Mouse (Mus musculus) liver, embryonic 11.5 days (tissue): Measurements from ENCODE around the gene Vtn. TPM values are rescaled to one million over a fixed set of nuclear protein-coding genes. Genes with fewer than 3 reads are reported as not detected.

ENCODE experiments used
- ATAC-seq: fragments of 200-750 bp; cut with Nextera tagmentation; replicated peaks from 2 replicates; pipeline ENCODE4 v1.8.0; 2017; ENCODE audit warnings: moderate number of reproducible peaks, mild to moderate bottlenecking, moderate TSS enrichment, moderate library complexity; ENCODE audit not compliant: low FRiP score
- DNase-seq: peaks from one replicate; pipeline ENCODE4 v3.0.0-alpha.2; 2017; ENCODE audit warnings: low spot score
- H3K27ac ChIP-seq: fragments of 300-500 bp; sonication (generic); 2 replicates; pipeline ENCODE4 v1.5.1; 2014; ENCODE audit warnings: mild to moderate bottlenecking, low read depth, low read length, control low read depth
- H3K27me3 ChIP-seq: fragments of 300-500 bp; sonication (generic); replicated peaks from 2 replicates; pipeline ENCODE4 v1.6.1; 2014; ENCODE audit warnings: low read length, mixed read lengths; ENCODE audit not compliant: control insufficient read depth, insufficient read depth
- H3K36me3 ChIP-seq: fragments of 300-500 bp; sonication (generic); 2 replicates; pipeline ENCODE4 v1.6.1; 2014; ENCODE audit warnings: mild to moderate bottlenecking, low read length, moderate library complexity, mixed read lengths; ENCODE audit not compliant: control insufficient read depth, insufficient read depth
- H3K4me1 ChIP-seq: fragments of 300-500 bp; sonication (generic); replicated peaks from 2 replicates; pipeline ENCODE4 v1.6.1; 2014; ENCODE audit warnings: low read length, mixed read lengths; ENCODE audit not compliant: control insufficient read depth, insufficient read depth
- H3K4me2 ChIP-seq: fragments of 300-500 bp; sonication (generic); 2 replicates; pipeline ENCODE4 v1.6.1; 2014; ENCODE audit warnings: mild to moderate bottlenecking, control low read depth, moderate library complexity
- H3K4me3 ChIP-seq: fragments of 300-500 bp; sonication (generic); 2 replicates; pipeline ENCODE4 v1.5.1; 2014; ENCODE audit warnings: low read depth, low read length, control low read depth
- H3K9ac ChIP-seq: fragments of 300-500 bp; sonication (generic); 2 replicates; pipeline ENCODE4 v1.6.1; 2014; ENCODE audit warnings: low read depth, low read length, control low read depth
- H3K9me3 ChIP-seq: fragments of 300-500 bp; sonication (generic); 2 replicates; pipeline ENCODE4 v1.6.1; 2016; ENCODE audit warnings: low read length, inconsistent platforms, mixed read lengths; ENCODE audit not compliant: control insufficient read depth
- WGBS: fragments of 180-500 bp; shearing (Covaris S2); extraction: QIAGEN DNeasy Blood & Tissue Kit; methylation state at CpG from one replicate; pipeline ENCODE4 v1.1.7; 2014; 5-methylcytosine and 5-hydroxymethylcytosine counted together
- polyA plus RNA-seq: library from polyadenylated mRNA; unstranded; fragments of >200 nt; fragmentation: Nextera tagmentation; extraction: Ambion mirVana; gene quantifications from 2 replicates; pipeline ENCODE4 v1.2.1, GENCODE M21; 2014

Gene Vtn
- polyA plus RNA-seq, 1 experiment from 2014 or later = 220 TPM

DNA sequence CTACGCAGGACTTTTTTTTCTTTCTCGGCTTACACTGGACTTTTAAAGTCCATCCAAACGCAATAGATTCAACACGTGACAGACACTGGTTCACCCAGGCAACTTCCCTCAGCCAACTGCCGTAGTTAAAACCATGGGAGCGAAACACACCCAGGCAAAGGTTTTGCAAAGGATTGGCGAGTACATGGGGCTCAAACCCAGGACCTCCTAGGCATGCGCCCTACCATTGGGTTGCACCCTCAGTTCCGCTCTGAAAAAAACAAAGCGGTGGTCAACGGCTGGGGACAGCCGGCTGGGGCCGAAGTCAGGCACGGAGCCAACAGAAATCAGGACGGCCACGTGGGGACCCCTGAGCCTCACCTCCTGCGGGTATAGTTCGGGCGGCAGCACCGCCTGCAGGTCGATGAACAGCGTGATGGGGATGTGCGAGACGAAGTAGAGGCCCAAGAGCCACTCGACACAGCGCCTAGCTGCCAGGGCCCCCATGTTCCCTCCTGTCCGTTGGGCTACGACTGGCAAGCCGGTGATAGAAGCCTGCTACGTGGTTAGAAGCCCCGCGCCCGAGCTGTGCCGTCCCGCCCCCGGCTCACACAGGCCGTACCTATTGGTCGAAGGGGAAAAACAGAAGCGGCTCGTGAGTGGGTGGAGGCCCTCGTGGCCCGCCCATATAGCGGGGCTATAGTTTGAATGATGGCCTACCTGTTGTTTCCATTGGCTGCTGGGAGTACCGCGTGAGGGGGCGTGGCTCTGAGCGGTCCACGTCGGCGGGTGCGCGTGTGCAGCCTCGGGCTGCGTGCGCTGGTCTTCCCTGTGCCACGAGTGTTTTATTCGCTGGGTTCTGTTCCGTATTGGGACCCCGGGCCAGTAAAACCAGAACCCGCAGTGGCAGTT lies 51.5 kb downstream of the Vtn start, which contains the start of gene Tmem97:
Gene Tmem97 (minus strand): TSS at position 610 of the 891 bp plus-strand sequence.
- peak within 1 kb of the TSS; percentile 85 for H3K27ac ChIP-seq
- peak within 1 kb of the TSS; percentile 76 for H3K9ac ChIP-seq
- DNase-seq (peak; percentile 92), ATAC-seq (peak; percentile 100)
- H3K36me3 ChIP-seq = no peaks in the 10 kb centered on the region
- under 1% methylated on average over 60 of the region's 60 CpGs for whole genome bisulfite sequencing
- H3K4me3 ChIP-seq = peak within 1 kb of the TSS; percentile 76
- no peaks in the 10 kb centered on the region for H3K27me3 ChIP-seq
- peak within 1 kb of the TSS; percentile 81 for H3K4me2 ChIP-seq
- H3K4me1 ChIP-seq = peaks cover 16% of the 10 kb centered on the region
- H3K9me3 ChIP-seq = no peaks in the 10 kb centered on the region

DNA sequence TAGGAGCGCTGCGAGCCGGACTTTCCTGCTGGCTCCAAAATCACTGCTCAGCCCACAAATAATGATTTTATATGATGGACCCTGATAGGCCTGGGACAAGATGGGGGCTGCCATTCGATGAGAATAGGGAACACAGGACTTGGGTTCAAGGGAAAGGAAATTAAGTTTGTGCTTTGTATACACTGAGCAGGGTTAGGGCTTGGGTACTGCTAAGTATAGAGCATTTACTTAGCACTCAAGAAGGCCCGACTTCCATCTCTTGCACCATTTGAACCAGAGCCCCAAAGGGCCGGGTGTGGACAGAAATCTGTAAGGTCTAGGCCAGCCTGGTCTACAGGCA lies 52.1 kb downstream of the Vtn start:
- 33% methylated on average over 6 of the region's 6 CpGs for WGBS
- Histone ChIP-seq H3K9ac (peak overlapping the region; percentile 56), H3K4me1 (peaks cover 21% of the 10 kb centered on the region), H3K27me3 (no peaks in the 10 kb centered on the region), H3K27ac (0 out of 2 replicates have a peak overlapping the region, but pooled peaks have one; percentile 2), H3K9me3 (no peaks in the 10 kb centered on the region), H3K4me3 (peak overlapping the region; percentile 76), H3K36me3 (no peaks in the 10 kb centered on the region), H3K4me2 (peak overlapping the region; percentile 81)
- no peak for DNase-seq
- ATAC-seq = peak; percentile 11

Other genes starting within 250 kb of the Vtn start
- gene 2610507B11Rik, start 237.3 kb upstream of the Vtn start, polyA plus RNA-seq = 59.5 and 62.2 TPM in 2 replicates
- 0.18 and 0.36 TPM in 2 replicates for gene BC030499, start 208.2 kb upstream of the Vtn start, polyA plus RNA-seq
- gene Spag5, start 197.6 kb upstream of the Vtn start, polyA plus RNA-seq = 48.3 and 50.3 TPM in 2 replicates
- 8.8 and 9.9 TPM in 2 replicates for gene Aldoc, start 176.1 kb upstream of the Vtn start, polyA plus RNA-seq
- gene Pigs, start 170.7 kb upstream of the Vtn start, polyA plus RNA-seq = 63.6 and 68.2 TPM in 2 replicates
- gene Unc119, start 155.6 kb upstream of the Vtn start, polyA plus RNA-seq = 68.9 and 72.7 TPM in 2 replicates
- gene Foxn1, start 112.5 kb upstream of the Vtn start, polyA plus RNA-seq = not detected in 2 replicates
- not detected in 2 replicates for gene Slc13a2, start 76.9 kb upstream of the Vtn start, polyA plus RNA-seq
- 9.8 and 12.1 TPM in 2 replicates for gene Slc46a1, start 33.4 kb upstream of the Vtn start, polyA plus RNA-seq
- gene Sarm1, start 1.3 kb upstream of the Vtn start, polyA plus RNA-seq = 0.44 and 0.71 TPM in 2 replicates
- 0.21 and 0.32 TPM in 2 replicates for gene Sebox, start 4.4 kb downstream of the Vtn start, polyA plus RNA-seq
- 59.9 and 61.9 TPM in 2 replicates for gene Tmem199, start 13.1 kb downstream of the Vtn start, polyA plus RNA-seq
- 151 and 154 TPM in 2 replicates for gene Poldip2, start 13.1 kb downstream of the Vtn start, polyA plus RNA-seq
- 42.1 and 42.2 TPM in 2 replicates for gene Tnfaip1, start 37.2 kb downstream of the Vtn start, polyA plus RNA-seq
- gene Ift20, start 37.3 kb downstream of the Vtn start, polyA plus RNA-seq = 112 and 114 TPM in 2 replicates
- 173 and 183 TPM in 2 replicates for gene Tmem97, start 51.7 kb downstream of the Vtn start, polyA plus RNA-seq
- 13.9 and 17.2 TPM in 2 replicates for gene Nlk, start 198.3 kb downstream of the Vtn start, polyA plus RNA-seq